Mouse (Mus musculus): ENCODE data around the gene Ermap. TPM values are rescaled to one million over a fixed set of nuclear protein-coding genes. Genes with fewer than 3 reads are reported as not detected.

Ermap gene
- polyA plus RNA-seq, 1 experiment from 2014 or later: 328 TPM

DNA sequence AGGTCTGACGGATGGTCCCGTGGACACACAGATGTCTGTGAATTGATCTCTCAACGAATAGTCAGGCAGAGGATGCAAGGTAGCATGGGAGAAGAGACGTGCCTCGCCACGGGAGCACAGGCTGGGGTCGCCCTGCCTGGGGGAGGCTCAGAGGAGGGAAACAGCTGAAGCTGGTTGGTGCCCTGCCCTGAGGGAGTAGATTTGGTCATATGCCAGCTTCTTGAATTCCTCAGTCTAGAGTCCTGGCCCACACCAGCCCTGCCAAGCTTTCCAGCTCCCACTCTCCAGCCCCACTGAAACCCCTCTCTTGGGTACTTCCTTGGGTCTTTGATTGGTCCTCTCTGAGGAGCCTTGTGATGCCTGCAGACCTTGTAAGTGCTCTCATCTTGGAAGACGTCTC is 26.9 kb upstream of the Ermap start:
- Histone ChIP-seq H3K4me1 (peaks cover 9% of the 10 kb centered on the region), H3K9me3 (replicated peaks) (no peaks in the 10 kb centered on the region), H3K36me3 (no peaks in the 10 kb centered on the region), H3K9ac (no peak overlapping the region), H3K4me2 (no peak overlapping the region), H3K27me3 (replicated peaks) (peaks cover 35% of the 10 kb centered on the region), H3K4me3 (no peak overlapping the region), H3K27ac (no peak overlapping the region)
- no peak for ATAC-seq
- 52% methylated on average over 8 of the region's 8 CpGs for WGBS (ENCODE audit: insufficient replicate concordance)

- peak; percentile 75 for ATAC-seq
- no peak overlapping the region for H3K4me2 ChIP-seq
- H3K36me3 ChIP-seq: peaks cover 23% of the 10 kb centered on the region
- WGBS (ENCODE audit: insufficient replicate concordance): 10% methylated on average over 8 of the region's 8 CpGs
- H3K27ac ChIP-seq: no peak overlapping the region
- peaks cover 31% of the 10 kb centered on the region; the same call in 1 of the 2 replicates for H3K27me3 ChIP-seq (replicated peaks)
- peaks cover 8% of the 10 kb centered on the region; the same call in 1 of the 2 replicates for H3K4me1 ChIP-seq
- H3K4me3 ChIP-seq: no peak overlapping the region
- H3K9me3 ChIP-seq (replicated peaks): no peaks in the 10 kb centered on the region
- no peak overlapping the region for H3K9ac ChIP-seq
These were observed 14.9 kb upstream of the Ermap start for GRCm38 (mm10) chr4:119204672-119205071.

GRCm38 (mm10) chr4:119198105-119198504 is 8.3 kb upstream of the Ermap start:
- ATAC-seq: no peak
- Histone ChIP-seq H3K4me2 (peak overlapping the region; percentile 85), H3K4me1 (peaks cover 58% of the 10 kb centered on the region), H3K27ac (peak overlapping the region; percentile 46), H3K36me3 (peaks cover 50% of the 10 kb centered on the region), H3K4me3 (no peak overlapping the region), H3K9me3 (replicated peaks) (no peaks in the 10 kb centered on the region), H3K27me3 (replicated peaks) (no peaks in the 10 kb centered on the region), H3K9ac (peak overlapping the region; percentile 42; the same call in 1 of the 2 replicates)
- 77% methylated on average over 6 of the region's 6 CpGs for WGBS (ENCODE audit: insufficient replicate concordance)

DNA sequence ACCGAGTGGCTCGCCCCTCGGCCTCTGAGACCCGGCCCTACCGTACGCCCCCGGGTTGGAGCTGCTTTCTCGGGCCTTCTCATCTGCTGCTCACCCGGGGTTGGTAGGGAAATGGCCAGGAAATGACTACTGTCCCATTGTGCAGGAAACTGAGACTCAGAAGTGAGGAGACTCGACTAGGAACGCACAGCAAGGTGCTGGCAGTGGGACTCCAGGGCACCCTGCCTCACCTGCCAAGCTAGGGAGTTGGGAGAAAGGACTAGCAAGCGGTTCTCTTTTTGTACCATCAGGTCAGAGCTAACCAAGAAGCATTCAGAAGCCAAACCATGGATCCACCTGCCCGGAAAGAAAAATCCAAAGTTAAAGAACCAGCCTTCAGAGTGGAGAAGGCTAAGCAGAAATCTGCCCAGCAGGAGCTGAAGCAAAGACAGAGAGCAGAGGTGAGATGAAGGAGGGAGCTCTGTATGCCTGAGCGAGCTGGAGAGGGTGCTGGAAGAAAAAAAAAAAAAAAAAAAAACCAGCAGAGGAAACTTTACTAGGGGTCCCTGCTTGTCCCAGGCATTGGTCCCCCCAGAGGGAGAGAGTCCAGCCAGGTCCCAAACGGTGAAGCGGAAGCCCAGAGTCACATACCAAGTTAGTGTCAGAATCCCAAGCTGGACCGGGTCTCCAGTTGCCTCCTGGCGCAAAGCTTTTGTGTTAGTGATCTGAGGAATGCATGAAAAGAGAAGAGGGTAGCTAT is 5.9 kb upstream of the Ermap start:
- Histone ChIP-seq H3K9me3 (replicated peaks) (no peaks in the 10 kb centered on the region), H3K4me1 (peaks cover 81% of the 10 kb centered on the region)
- WGBS (ENCODE audit: insufficient replicate concordance): 15% methylated on average over 18 of the region's 18 CpGs

GRCm38 (mm10) chr4:119194909-119195581 is 5.2 kb upstream of the Ermap start, which contains the start of gene Svbp:
Gene Svbp, plus strand, starts transcription at chr4:119195306.
- ATAC-seq: peak; percentile 86
- Histone ChIP-seq H3K27me3 (replicated peaks) (no peaks in the 10 kb centered on the region), H3K27ac (peak within 1 kb of the TSS; percentile 99), H3K4me3 (peak within 1 kb of the TSS; percentile 95), H3K4me1 (peaks cover 83% of the 10 kb centered on the region), H3K36me3 (peaks cover 30% of the 10 kb centered on the region), H3K4me2 (peak within 1 kb of the TSS; percentile 85), H3K9me3 (replicated peaks) (no peaks in the 10 kb centered on the region), H3K9ac (peak within 1 kb of the TSS; percentile 97)
- under 1% methylated on average over 45 of the region's 47 CpGs for WGBS (ENCODE audit: insufficient replicate concordance)

More for the DNA sequence above, 5.9 kb upstream of the Ermap start:
- Histone ChIP-seq H3K9ac (peak overlapping the region; percentile 97), H3K36me3 (peaks cover 37% of the 10 kb centered on the region), H3K27ac (peak overlapping the region; percentile 99), H3K4me2 (peak overlapping the region; percentile 85), H3K4me3 (peak overlapping the region; percentile 95), H3K27me3 (replicated peaks) (no peaks in the 10 kb centered on the region)
- ATAC-seq: peak; percentile 58

DNA sequence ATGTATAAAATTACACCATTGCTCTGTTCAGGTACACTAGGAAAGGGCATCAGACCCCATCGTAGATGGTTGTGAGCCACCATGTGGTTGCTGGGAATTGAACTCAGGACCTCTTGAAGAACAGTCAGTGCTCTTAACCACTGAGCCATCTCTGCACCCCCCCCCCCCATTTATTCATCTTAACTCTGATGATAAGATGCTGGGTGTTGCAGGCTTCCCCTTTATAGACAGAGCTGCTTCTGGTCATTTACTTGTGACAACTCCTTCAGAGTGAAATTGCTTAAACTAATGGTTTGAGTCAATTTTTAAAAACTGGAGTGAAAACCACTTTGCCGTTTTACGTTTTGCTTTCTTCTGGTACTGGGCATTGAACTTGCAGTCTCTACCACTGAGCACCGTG is 2.9 kb upstream of the Ermap start:
- peak overlapping the region; percentile 99 for H3K27ac ChIP-seq
- 85% methylated on average over 4 of the region's 4 CpGs for WGBS (ENCODE audit: insufficient replicate concordance)
- peak overlapping the region; percentile 17; the same call in 1 of the 2 replicates for H3K9ac ChIP-seq
- H3K4me2 ChIP-seq: no peak overlapping the region
- peaks cover 19% of the 10 kb centered on the region for H3K36me3 ChIP-seq
- H3K4me3 ChIP-seq: no peak overlapping the region
- no peak for ATAC-seq
- no peaks in the 10 kb centered on the region for H3K9me3 ChIP-seq (replicated peaks)
- no peaks in the 10 kb centered on the region for H3K27me3 ChIP-seq (replicated peaks)
- peaks cover 70% of the 10 kb centered on the region for H3K4me1 ChIP-seq

- Histone ChIP-seq H3K9ac (peak overlapping the region; percentile 92), H3K4me3 (peak overlapping the region; percentile 81), H3K27me3 (replicated peaks) (no peaks in the 10 kb centered on the region), H3K9me3 (replicated peaks) (no peaks in the 10 kb centered on the region), H3K36me3 (peaks cover 26% of the 10 kb centered on the region), H3K4me1 (peaks cover 69% of the 10 kb centered on the region), H3K27ac (peak overlapping the region; percentile 99), H3K4me2 (peak overlapping the region; percentile 81)
- ATAC-seq: no peak
- 48% methylated on average over 3 of the region's 3 CpGs for WGBS (ENCODE audit: insufficient replicate concordance)
These were observed 1.5 kb upstream of the Ermap start for GRCm38 (mm10) chr4:119191273-119191672.

GRCm38 (mm10) chr4:119190618-119191017 is 807 bp upstream of the Ermap start:
- peak overlapping the region; percentile 81 for H3K4me2 ChIP-seq
- 25% methylated on average over 8 of the region's 8 CpGs for WGBS (ENCODE audit: insufficient replicate concordance)
- peaks cover 33% of the 10 kb centered on the region for H3K36me3 ChIP-seq
- no peaks in the 10 kb centered on the region for H3K27me3 ChIP-seq (replicated peaks)
- peaks cover 69% of the 10 kb centered on the region for H3K4me1 ChIP-seq
- H3K4me3 ChIP-seq: peak overlapping the region; percentile 81
- H3K9me3 ChIP-seq (replicated peaks): no peaks in the 10 kb centered on the region
- ATAC-seq: peak; percentile 70
- peak overlapping the region; percentile 92 for H3K9ac ChIP-seq
- H3K27ac ChIP-seq: peak overlapping the region; percentile 99

DNA sequence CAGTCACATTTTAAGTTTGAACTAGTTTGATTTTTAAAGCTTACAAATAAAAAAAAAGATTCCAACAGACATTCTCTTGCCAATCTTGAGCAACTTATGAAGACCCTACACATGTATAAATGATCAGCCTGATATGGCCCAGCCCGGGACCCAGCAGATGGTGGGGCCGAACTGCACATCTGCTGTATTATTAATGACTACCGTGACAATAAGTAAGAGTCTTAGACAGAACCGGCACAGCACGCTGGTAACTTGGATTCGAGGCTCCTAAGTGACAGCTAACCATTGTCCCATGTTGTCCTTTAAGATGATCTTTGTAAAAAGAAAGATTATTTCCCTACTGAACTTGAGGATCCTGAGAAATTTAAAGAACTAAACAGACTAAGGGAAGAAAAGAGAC is 419 bp downstream of the Ermap start:
- Histone ChIP-seq H3K4me1 (peaks cover 74% of the 10 kb centered on the region), H3K27me3 (replicated peaks) (no peaks in the 10 kb centered on the region), H3K9me3 (replicated peaks) (no peaks in the 10 kb centered on the region), H3K4me3 (peak overlapping the region; percentile 81), H3K4me2 (peak overlapping the region; percentile 81; the same call in 1 of the 2 replicates), H3K9ac (peak overlapping the region; percentile 92), H3K36me3 (peaks cover 45% of the 10 kb centered on the region), H3K27ac (peak overlapping the region; percentile 99)
- WGBS (ENCODE audit: insufficient replicate concordance): 30% methylated on average over 6 of the region's 6 CpGs
- no peak for ATAC-seq

- H3K36me3 ChIP-seq: peaks cover 57% of the 10 kb centered on the region
These were observed 1.6 kb downstream of the Ermap start for GRCm38 (mm10) chr4:119188060-119188785.

DNA sequence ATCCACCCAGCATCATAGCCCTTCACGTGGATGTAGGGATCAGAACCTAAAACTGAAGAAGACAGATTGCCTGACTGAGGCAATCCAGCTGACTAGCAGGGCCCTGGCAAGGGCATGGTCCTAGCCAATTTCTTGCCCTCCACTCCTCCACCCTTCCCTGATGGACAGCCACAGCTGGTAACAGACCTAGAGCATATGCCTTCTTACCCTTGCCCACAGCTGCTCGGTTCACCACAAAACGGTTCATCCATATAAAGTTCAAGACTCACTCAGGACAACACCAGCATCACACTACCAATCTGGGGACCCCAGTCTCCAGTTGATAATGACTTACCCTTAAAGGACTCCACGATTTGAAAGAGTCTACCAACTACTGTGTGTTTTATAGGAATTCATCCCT is 4.0 kb downstream of the Ermap start:
- peaks cover 81% of the 10 kb centered on the region for H3K36me3 ChIP-seq
- peak overlapping the region; percentile 36 for H3K9ac ChIP-seq
- peak overlapping the region; percentile 80 for H3K4me2 ChIP-seq
- no peak for ATAC-seq
- peak overlapping the region; percentile 81 for H3K4me3 ChIP-seq
- no peaks in the 10 kb centered on the region for H3K27me3 ChIP-seq (replicated peaks)
- WGBS (ENCODE audit: insufficient replicate concordance): 79% methylated on average over 4 of the region's 4 CpGs
- no peaks in the 10 kb centered on the region for H3K9me3 ChIP-seq (replicated peaks)
- peaks cover 72% of the 10 kb centered on the region for H3K4me1 ChIP-seq
- H3K27ac ChIP-seq: peak overlapping the region; percentile 34; the same call in 1 of the 2 replicates

More at GRCm38 (mm10) chr4:119188060-119188785, 1.6 kb downstream of the Ermap start:
- peak; percentile 62 for ATAC-seq
- peak overlapping the region; percentile 92 for H3K9ac ChIP-seq
- no peaks in the 10 kb centered on the region for H3K27me3 ChIP-seq (replicated peaks)
- H3K4me3 ChIP-seq: peak overlapping the region; percentile 81
- no peaks in the 10 kb centered on the region for H3K9me3 ChIP-seq (replicated peaks)
- WGBS (ENCODE audit: insufficient replicate concordance): 14% methylated on average over 11 of the region's 11 CpGs
- H3K4me1 ChIP-seq: peaks cover 73% of the 10 kb centered on the region
- peak overlapping the region; percentile 95 for H3K27ac ChIP-seq
- peak overlapping the region; percentile 80 for H3K4me2 ChIP-seq
